In genomic region chr1:162428904-162429303, GRCm38 (mm10) we compare ENCODE assay signal across 25 mouse cellular contexts.
"Had no signal": no experiment of that assay in that cellular context is flagged by ENCODE, and none has a peak within 500 bp of the region (broad histone marks: within the 10 kb centered on the region; RNA-seq: fewer than 3 reads in every experiment).

No protein-coding gene starts in this region.

- H3K9ac ChIP-seq: heart, embryonic 12.5 days; hindbrain, embryonic 12.5 days; hindbrain, embryonic 14.5 days; intestine, embryonic 15.5 days; limb, embryonic 12.5 days had no signal

- H3K36me3 ChIP-seq: heart, embryonic 10.5 days; heart, embryonic 12.5 days; hindbrain, embryonic 10.5 days; hindbrain, embryonic 12.5 days; intestine, embryonic 15.5 days; limb, embryonic 10.5 days; limb, embryonic 12.5 days had no signal

- H3K27me3 ChIP-seq: heart, embryonic 12.5 days; hindbrain, embryonic 12.5 days; intestine, embryonic 15.5 days; limb, embryonic 12.5 days had no signal

- H3K4me3 ChIP-seq: gastrocnemius, adult 2 months; heart, embryonic 10.5 days; heart, embryonic 12.5 days; hindbrain, embryonic 10.5 days; hindbrain, embryonic 12.5 days; intestine, embryonic 15.5 days; layer of hippocampus, adult 2 months; left cerebral cortex, adult 2 months; limb, embryonic 10.5 days; limb, embryonic 12.5 days had no signal

- DNase-seq: gastrocnemius, adult 2 months; gastrocnemius, postnatal 10 days; gastrocnemius, postnatal 25 days; heart, adult 18-20 months; heart, postnatal 10 days; heart, postnatal 4 days; kidney, adult 18-20 months; kidney, adult 8-10 months; kidney, postnatal 10 days; kidney, postnatal 25 days; kidney, postnatal 4 days; liver had no signal

- H3K9me3 ChIP-seq: heart, embryonic 10.5 days; hindbrain, embryonic 10.5 days; intestine, embryonic 15.5 days; limb, embryonic 10.5 days had no signal

- H3K4me2 ChIP-seq: heart, embryonic 12.5 days; hindbrain, embryonic 12.5 days; hindbrain, embryonic 14.5 days; intestine, embryonic 15.5 days; limb, embryonic 12.5 days had no signal

- ATAC-seq: hindbrain, embryonic 16.5 days; inflammation-experienced regulatory T-cells, adult 6 months; intestine, embryonic 15.5 days; intestine, postnatal 0 days had no signal

- H3K4me1 ChIP-seq: hindbrain, embryonic 12.5 days; intestine, embryonic 15.5 days; limb, embryonic 12.5 days had no signal

- H3K27ac ChIP-seq: gastrocnemius, adult 2 months; heart, embryonic 10.5 days; hindbrain, embryonic 10.5 days; hindbrain, embryonic 12.5 days; hindbrain, embryonic 14.5 days; intestine, embryonic 15.5 days; layer of hippocampus, adult 2 months; left cerebral cortex, adult 2 months; limb, embryonic 10.5 days; limb, embryonic 12.5 days had no signal
